Mouse (Mus musculus): Measurements from ENCODE around the gene Mmp9. TPM values are rescaled to one million over a fixed set of nuclear protein-coding genes. Genes with fewer than 3 reads are reported as not detected.

The Mmp9 gene
- total RNA-seq (2014; rRNA removed) (8.8 and 14.4 TPM in 2 replicates), polyA plus RNA-seq (2015; fragmentation: Nextera tagmentation; extraction: Ambion mirVana) (6.7 and 7.1 TPM in 2 replicates)

DNA sequence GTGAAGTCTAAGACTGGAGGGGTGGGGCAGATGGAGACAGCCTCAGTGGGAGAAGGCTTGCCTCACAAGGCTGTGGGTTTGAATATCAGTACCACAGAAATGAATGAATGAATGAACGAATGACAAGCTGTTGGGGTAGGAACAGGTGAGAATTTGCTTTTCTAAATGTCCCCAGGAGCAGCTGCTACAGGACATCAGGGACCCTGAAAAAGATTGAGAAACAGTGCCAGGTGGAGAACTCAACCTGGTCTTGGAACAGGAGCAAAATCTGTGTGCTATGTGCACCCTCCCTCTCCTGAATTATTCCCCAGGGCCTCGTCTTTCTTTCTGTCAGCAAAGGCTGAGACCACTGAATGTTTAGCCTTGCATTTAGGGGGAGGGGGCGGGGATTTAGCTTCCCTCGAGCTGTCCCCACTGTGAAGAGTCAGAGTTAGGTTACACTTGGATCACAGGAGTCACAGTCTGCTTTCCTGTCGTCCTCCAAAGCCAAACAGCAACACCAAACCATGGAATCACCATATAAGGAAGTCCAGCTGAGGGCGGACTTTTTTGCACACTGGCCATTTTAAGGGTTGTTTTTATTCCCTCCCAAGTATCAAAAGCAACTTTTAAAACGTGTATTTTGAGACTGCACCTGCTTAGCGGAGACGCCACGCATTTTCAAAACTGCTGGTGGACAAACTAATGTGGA is at the start of gene Mmp9:
TSS of gene Mmp9 (plus strand) at position 641 of the 691 bp plus-strand sequence.
- Histone ChIP-seq H3K27me3 (ENCODE audit: insufficient read depth, low read length) (no peaks in the 10 kb centered on the region), H3K4me3 (ENCODE audit: low read length) (no peak within 1 kb of the TSS), H3K4me2 (ENCODE audit: low read depth, low read length) (peak within 1 kb of the TSS; percentile 57; the same call in 1 of the 2 replicates), H3K9ac (replicated peaks; ENCODE audit: low read length) (no peak within 1 kb of the TSS; the same call in 1 of the 2 replicates), H3K27ac (peak within 1 kb of the TSS; percentile 80), H3K36me3 (ENCODE audit: insufficient read depth, low read length) (no peaks in the 10 kb centered on the region), H3K9me3 (ENCODE audit: low read length) (no peaks in the 10 kb centered on the region), H3K4me1 (ENCODE audit: insufficient read depth, low read length) (peaks cover 7% of the 10 kb centered on the region)
- no peak for ATAC-seq
- no peak for TF ChIP-seq CTCF (IDR thresholded peaks at IDR 0.05; ENCODE audit: low read depth)
- 25% methylated on average over 10 of the region's 10 CpGs for WGBS
- DNase-seq (ENCODE audit: low spot score) = no peak

DNA sequence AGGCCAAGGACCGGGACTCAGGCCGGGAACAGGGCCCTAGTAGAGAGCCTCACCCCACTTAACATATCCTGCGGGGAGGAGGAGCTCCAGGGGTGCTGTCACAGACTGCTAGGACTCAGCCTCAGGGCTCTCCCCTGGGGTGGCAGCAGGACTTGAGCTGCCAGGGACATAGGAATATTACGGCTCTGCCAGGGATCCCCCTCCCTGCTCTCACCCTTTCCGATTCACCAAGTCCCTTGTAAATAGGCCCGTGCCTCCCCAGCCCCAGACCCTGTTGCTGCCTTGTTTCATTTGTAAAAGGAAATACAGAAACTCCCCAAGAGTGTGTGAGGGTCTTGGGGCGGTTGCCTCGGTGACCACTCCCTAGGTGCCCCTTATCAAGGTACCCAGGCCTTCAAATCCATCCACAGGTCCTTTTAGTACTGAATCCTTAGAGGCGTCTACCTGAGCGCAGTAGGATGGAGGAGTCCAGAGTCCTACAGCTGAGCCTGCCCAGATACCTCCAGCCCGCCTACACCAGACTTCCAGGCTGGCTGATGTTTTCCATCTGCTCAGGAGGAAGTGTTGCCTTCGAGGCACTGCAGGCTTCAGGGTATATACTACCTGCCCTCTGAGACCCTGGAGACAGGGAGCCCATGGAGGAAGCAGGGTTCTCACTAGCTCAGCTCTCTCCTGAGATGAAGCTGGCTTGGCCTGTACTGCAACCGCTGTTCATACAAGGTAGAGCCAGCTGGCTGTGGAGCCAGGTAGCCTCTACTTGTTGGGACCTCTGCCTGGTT is 49.3 kb upstream of the Mmp9 start:
- WGBS = 87% methylated on average over 13 of the region's 13 CpGs
- no peak overlapping the region for H3K4me2 ChIP-seq (ENCODE audit: low read depth, low read length)
- no peak overlapping the region for H3K4me3 ChIP-seq (ENCODE audit: low read length)
- TF ChIP-seq CTCF (IDR thresholded peaks at IDR 0.05; ENCODE audit: low read depth) = no peak
- H3K9ac ChIP-seq (replicated peaks; ENCODE audit: low read length) = no peak overlapping the region
- DNase-seq (ENCODE audit: low spot score) = no peak
- no peak for ATAC-seq
- H3K27ac ChIP-seq = no peak overlapping the region
- H3K4me1 ChIP-seq (ENCODE audit: insufficient read depth, low read length) = no peaks in the 10 kb centered on the region
- no peaks in the 10 kb centered on the region for H3K27me3 ChIP-seq (ENCODE audit: insufficient read depth, low read length)
- H3K36me3 ChIP-seq (ENCODE audit: insufficient read depth, low read length) = peaks cover 88% of the 10 kb centered on the region
- H3K9me3 ChIP-seq (ENCODE audit: low read length) = no peaks in the 10 kb centered on the region

DNA sequence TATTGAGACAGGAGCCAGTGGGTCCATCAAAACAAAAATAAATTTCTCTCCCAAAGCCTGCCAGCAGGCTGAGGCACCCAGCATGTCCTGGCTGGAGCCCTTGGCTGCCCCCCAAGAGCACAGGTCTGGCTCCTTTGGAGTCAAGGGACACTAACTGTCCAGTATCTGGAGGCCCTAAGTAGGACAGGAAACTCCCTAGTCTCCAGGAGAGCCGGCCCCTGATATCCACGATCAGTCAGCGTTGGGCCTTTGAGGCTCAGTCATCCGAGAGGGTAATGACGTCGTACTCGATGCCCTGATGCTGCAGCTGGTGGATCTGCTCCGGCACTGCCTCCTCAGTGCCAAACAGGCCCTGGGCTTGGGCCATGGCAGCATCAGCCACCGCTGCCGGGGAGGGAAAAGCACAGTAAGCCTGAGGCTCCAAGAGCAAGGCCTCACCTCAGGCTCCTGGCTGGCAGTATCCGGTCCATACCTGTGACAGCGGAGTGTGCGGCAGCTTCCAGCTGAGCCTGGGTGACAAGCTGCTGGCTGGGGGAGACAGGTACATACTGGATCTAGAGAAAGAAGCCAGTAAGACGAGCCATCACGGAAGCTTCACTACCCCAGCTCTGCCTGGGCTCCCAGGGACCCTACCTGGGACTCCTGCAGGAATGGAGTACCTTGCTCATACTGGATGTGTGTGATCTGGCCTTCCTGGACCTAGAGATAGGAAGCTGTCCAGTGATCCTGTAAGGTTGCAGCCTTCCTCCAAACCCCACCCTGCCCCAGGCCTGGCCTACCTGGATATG is 48.5 kb upstream of the Mmp9 start:
- TF ChIP-seq CTCF (IDR thresholded peaks at IDR 0.05; ENCODE audit: low read depth) = no peak
- Histone ChIP-seq H3K9me3 (ENCODE audit: low read length) (no peaks in the 10 kb centered on the region), H3K27me3 (ENCODE audit: insufficient read depth, low read length) (no peaks in the 10 kb centered on the region), H3K4me1 (ENCODE audit: insufficient read depth, low read length) (no peaks in the 10 kb centered on the region), H3K27ac (peak overlapping the region; percentile 56; the same call in 1 of the 2 replicates), H3K9ac (replicated peaks; ENCODE audit: low read length) (no peak overlapping the region), H3K4me3 (ENCODE audit: low read length) (no peak overlapping the region), H3K4me2 (ENCODE audit: low read depth, low read length) (no peak overlapping the region), H3K36me3 (ENCODE audit: insufficient read depth, low read length) (peaks cover 87% of the 10 kb centered on the region)
- no peak for ATAC-seq
- DNase-seq (ENCODE audit: low spot score) = peak; percentile 40
- whole genome bisulfite sequencing = 70% methylated on average over 15 of the region's 15 CpGs

DNA sequence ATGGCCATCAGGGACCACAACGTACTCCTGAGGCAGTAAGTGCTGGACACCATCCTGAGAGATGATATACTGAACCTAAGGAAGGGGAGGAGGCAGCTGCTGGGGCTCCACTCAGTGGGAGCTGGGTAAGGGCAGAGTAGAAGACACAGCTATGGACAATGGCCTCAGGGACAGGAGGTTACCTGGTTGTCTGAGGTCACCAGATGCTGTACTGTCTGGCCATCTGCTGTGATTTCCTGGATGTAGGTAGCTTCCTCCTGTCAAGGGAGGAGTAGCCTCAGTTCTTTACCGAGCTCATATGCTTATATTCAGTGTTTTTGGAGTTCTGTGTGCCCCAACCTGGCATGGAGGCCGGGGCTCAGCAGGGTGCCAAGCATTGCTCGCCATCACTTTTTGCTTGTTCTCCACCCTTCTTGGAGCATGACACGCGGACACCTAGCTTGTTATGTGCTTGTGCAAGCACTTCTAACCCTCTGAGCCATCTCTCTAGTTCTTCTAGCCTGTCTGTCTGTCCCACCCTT is 47.8 kb upstream of the Mmp9 start:
- TF ChIP-seq CTCF (IDR thresholded peaks at IDR 0.05; ENCODE audit: low read depth) = no peak
- Histone ChIP-seq H3K4me2 (ENCODE audit: low read depth, low read length) (no peak overlapping the region), H3K4me1 (ENCODE audit: insufficient read depth, low read length) (no peaks in the 10 kb centered on the region), H3K27me3 (ENCODE audit: insufficient read depth, low read length) (no peaks in the 10 kb centered on the region), H3K9ac (replicated peaks; ENCODE audit: low read length) (no peak overlapping the region), H3K4me3 (ENCODE audit: low read length) (no peak overlapping the region), H3K27ac (no peak overlapping the region), H3K9me3 (ENCODE audit: low read length) (no peaks in the 10 kb centered on the region), H3K36me3 (ENCODE audit: insufficient read depth, low read length) (peaks cover 87% of the 10 kb centered on the region)
- no peak for DNase-seq (ENCODE audit: low spot score)
- WGBS = 86% methylated on average over 6 of the region's 6 CpGs
- ATAC-seq = no peak

DNA sequence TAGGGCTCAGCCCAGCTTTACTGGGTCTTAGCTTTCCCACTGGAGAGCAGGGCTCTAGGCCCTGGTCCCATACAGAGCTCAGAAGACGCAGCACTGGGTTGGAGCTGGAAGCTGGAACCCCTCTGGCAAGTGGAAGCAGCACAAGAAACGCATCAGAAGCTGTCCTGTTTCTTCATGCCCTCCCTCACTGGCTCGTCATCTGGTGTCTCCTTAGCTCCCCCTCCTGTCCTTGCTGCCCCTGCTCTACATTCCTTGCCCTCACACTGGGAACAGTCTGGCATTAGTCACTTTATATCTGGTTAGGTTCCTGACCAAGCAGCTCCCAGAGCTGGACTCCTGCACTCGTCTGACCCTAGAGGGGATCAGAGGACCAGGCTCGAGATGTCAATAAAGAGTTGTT is 46.5 kb upstream of the Mmp9 start:
- DNase-seq (ENCODE audit: low spot score) (no peak), ATAC-seq (no peak)
- no peak overlapping the region for H3K27ac ChIP-seq
- no peak overlapping the region for H3K4me2 ChIP-seq (ENCODE audit: low read depth, low read length)
- TF ChIP-seq CTCF (IDR thresholded peaks at IDR 0.05; ENCODE audit: low read depth) = peak; percentile 30
- 55% methylated on average over 5 of the region's 5 CpGs for WGBS
- H3K9ac ChIP-seq (replicated peaks; ENCODE audit: low read length) = no peak overlapping the region
- no peaks in the 10 kb centered on the region for H3K27me3 ChIP-seq (ENCODE audit: insufficient read depth, low read length)
- H3K36me3 ChIP-seq (ENCODE audit: insufficient read depth, low read length) = peaks cover 89% of the 10 kb centered on the region
- no peaks in the 10 kb centered on the region for H3K4me1 ChIP-seq (ENCODE audit: insufficient read depth, low read length)
- H3K9me3 ChIP-seq (ENCODE audit: low read length) = no peaks in the 10 kb centered on the region
- H3K4me3 ChIP-seq (ENCODE audit: low read length) = no peak overlapping the region

DNA sequence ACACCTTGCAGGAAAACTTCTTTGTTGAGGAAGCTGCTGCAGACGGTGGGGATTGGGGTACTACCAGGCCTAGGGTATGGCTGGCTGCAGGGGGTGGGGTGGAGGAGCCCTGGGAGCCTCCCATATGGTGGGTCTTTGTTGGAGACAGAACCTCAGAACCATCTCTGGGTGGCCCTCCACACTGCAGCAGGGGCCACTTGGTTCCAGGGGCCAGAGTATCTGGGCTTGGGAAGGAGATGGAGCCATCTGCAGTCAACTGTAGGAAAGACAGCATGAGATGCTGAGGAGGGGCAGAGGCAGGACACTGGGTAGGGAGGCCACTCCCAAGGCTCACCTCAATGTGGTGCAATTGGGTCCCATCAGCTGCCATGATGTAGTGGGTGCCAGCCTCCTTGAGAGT is 45.9 kb upstream of the Mmp9 start:
- peak; percentile 34 for TF ChIP-seq CTCF (IDR thresholded peaks at IDR 0.05; ENCODE audit: low read depth)
- Histone ChIP-seq H3K4me1 (ENCODE audit: insufficient read depth, low read length) (no peaks in the 10 kb centered on the region), H3K4me2 (ENCODE audit: low read depth, low read length) (no peak overlapping the region), H3K27ac (no peak overlapping the region), H3K27me3 (ENCODE audit: insufficient read depth, low read length) (no peaks in the 10 kb centered on the region), H3K9me3 (ENCODE audit: low read length) (no peaks in the 10 kb centered on the region), H3K4me3 (ENCODE audit: low read length) (no peak overlapping the region), H3K36me3 (ENCODE audit: insufficient read depth, low read length) (peaks cover 89% of the 10 kb centered on the region), H3K9ac (replicated peaks; ENCODE audit: low read length) (no peak overlapping the region)
- ATAC-seq (no peak), DNase-seq (ENCODE audit: low spot score) (no peak)
- WGBS = 86% methylated on average over 1 of the region's 1 CpGs

Data from hindbrain, postnatal 0 days (tissue).